Mouse (Mus musculus) neural tube, embryonic 15.5 days (tissue): ENCODE measurements at regions not wholly inside any gene's neighbourhood (a gene's known extent, or its start where the extent isn't known, plus 50 kb on each side); places are given as distances from the start of the nearest gene placed in this dataset.
"Not testable (repeated sequence)": the region's sequence is repeated elsewhere in the genome, so short reads cannot be mapped to it uniquely, and the experiment has no call there.

Experiments
- ATAC-seq: fragments of 200-750 bp; cut with Nextera tagmentation; 2 replicates; pipeline ENCODE4 v1.8.0; 2017; ENCODE audit warnings: mild to moderate bottlenecking, moderate TSS enrichment, moderate library complexity; ENCODE audit not compliant: low FRiP score
- H3K27ac ChIP-seq: fragments of 300-500 bp; sonication (generic); replicated peaks from 2 replicates; pipeline ENCODE4 v1.5.1; 2015; ENCODE audit warnings: mild to moderate bottlenecking, inconsistent platforms
- H3K27me3 ChIP-seq: fragments of 300-500 bp; sonication (generic); replicated peaks from 2 replicates; pipeline ENCODE4 v1.6.1; 2015; ENCODE audit warnings: inconsistent platforms
- H3K36me3 ChIP-seq: fragments of 300-500 bp; sonication (generic); 2 replicates; pipeline ENCODE4 v1.6.1; 2015; ENCODE audit warnings: inconsistent platforms
- H3K4me1 ChIP-seq: fragments of 300-500 bp; sonication (generic); 2 replicates; pipeline ENCODE4 v1.6.1; 2015; ENCODE audit warnings: inconsistent platforms
- H3K4me2 ChIP-seq: fragments of 300-500 bp; sonication (generic); 2 replicates; pipeline ENCODE4 v1.6.1; 2015; ENCODE audit warnings: inconsistent platforms, mild to moderate bottlenecking, moderate library complexity
- H3K4me3 ChIP-seq: fragments of 300-500 bp; sonication (generic); replicated peaks from 2 replicates; pipeline ENCODE4 v1.5.1; 2015; ENCODE audit warnings: mild to moderate bottlenecking, inconsistent platforms
- H3K9ac ChIP-seq: fragments of 300-500 bp; sonication (generic); replicated peaks from 2 replicates; pipeline ENCODE4 v1.6.1; 2015; ENCODE audit warnings: mild to moderate bottlenecking, inconsistent platforms
- H3K9me3 ChIP-seq: fragments of 300-500 bp; sonication (generic); replicated peaks from 2 replicates; pipeline ENCODE4 v1.6.1; 2016; ENCODE audit warnings: inconsistent platforms
- WGBS: fragments of 180-500 bp; shearing (Covaris S2); methylation state at CpG from one replicate; pipeline ENCODE4 v1.1.7; 2015; ENCODE audit warnings: mixed read lengths; 5-methylcytosine and 5-hydroxymethylcytosine counted together

DNA sequence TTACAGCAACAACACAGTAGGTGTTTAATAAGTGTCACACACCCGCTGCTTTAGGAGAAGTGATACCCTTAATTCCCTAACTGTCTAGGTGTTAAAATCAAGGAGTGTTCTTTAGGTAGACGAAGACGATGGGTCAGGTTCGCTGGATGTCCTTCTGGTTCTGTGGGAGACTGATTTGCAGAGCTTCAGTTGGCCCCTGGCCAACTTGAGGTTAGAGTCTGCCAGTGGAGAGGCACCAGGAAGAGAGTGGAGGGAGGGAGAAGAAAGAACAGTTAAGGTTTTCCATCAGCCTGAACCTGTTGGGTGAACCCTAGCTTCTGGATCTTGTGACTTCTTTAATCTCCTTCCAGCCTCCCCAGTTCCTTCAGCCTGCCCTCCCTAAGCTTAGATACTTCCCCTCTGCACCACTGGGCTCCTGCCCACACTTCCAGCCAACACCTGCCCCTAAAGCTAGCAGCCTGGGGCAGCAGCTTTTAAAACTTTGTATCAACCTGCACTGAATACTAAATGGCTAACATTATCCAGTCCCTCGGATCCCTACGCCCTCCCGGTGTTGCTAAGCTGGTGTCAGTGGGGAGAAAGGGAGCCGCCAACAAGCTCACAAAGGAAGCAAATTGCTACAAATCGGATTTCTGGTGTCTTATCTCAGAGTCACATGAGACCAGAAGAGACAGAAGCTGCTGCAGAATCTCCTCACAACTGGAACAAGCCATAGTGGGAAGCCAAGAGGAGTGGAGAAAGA is 62.1 kb upstream of the Adgrl1 start:
- H3K27ac ChIP-seq: no peak overlapping the region
- H3K4me3 ChIP-seq: no peak overlapping the region
- H3K4me1 ChIP-seq: no peaks in the 10 kb centered on the region
- H3K27me3 ChIP-seq: no peaks in the 10 kb centered on the region
- 61% methylated on average over 9 of the region's 9 CpGs for WGBS
- ATAC-seq: no peak
- no peaks in the 10 kb centered on the region for H3K36me3 ChIP-seq
- no peak overlapping the region for H3K4me2 ChIP-seq
- peaks cover 3% of the 10 kb centered on the region; the same call in 1 of the 2 replicates for H3K9me3 ChIP-seq
- no peak overlapping the region for H3K9ac ChIP-seq

DNA sequence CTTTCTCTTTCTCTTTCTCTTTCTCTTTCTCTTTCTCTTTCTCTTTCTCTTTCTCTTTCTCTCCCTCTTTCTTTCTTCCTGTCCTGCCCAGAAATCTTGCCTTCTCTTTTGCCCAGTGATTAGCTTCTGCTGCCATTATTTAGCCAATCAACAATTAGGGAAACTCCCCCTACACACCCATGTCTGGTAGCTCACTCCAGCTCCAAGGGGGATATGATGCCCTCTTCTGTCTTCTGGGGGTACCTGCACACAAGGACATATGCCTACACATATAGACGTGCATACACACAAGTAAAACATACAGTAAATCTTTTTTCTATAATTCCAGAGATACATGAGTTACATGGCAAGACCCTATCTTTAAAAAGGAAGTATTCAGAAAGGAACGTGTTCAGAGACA is 70.1 kb upstream of the Adgrl1 start:
- no peaks in the 10 kb centered on the region for H3K4me1 ChIP-seq
- no peak overlapping the region for H3K4me2 ChIP-seq
- WGBS: 80% methylated on average over 2 of the region's 2 CpGs
- ATAC-seq: no peak
- no peaks in the 10 kb centered on the region for H3K36me3 ChIP-seq
- no peaks in the 10 kb centered on the region for H3K27me3 ChIP-seq
- H3K9me3 ChIP-seq: no peaks in the 10 kb centered on the region; the same call in 1 of the 2 replicates
- no peak overlapping the region for H3K27ac ChIP-seq
- no peak overlapping the region for H3K4me3 ChIP-seq
- H3K9ac ChIP-seq: no peak overlapping the region

- H3K4me3 ChIP-seq: no peak overlapping the region
- no peak for ATAC-seq
- 82% methylated on average over 17 of the region's 17 CpGs for WGBS
These were observed 74.8 kb upstream of the Adgrl1 start for GRCm38 (mm10) chr8:83824925-83825680.

GRCm38 (mm10) chr8:83819086-83819485 is 78.0 kb upstream of the Adgre5 start:
- Histone ChIP-seq H3K4me2 (no peak overlapping the region), H3K9me3 (no peaks in the 10 kb centered on the region), H3K36me3 (no peaks in the 10 kb centered on the region), H3K4me3 (no peak overlapping the region), H3K27me3 (no peaks in the 10 kb centered on the region), H3K9ac (no peak overlapping the region), H3K27ac (no peak overlapping the region), H3K4me1 (peaks cover 5% of the 10 kb centered on the region; the same call in 1 of the 2 replicates)
- WGBS: 85% methylated on average over 4 of the region's 4 CpGs
- no peak for ATAC-seq

More at GRCm38 (mm10) chr8:83824925-83825680, 74.8 kb upstream of the Adgrl1 start:
- Histone ChIP-seq H3K9ac (no peak overlapping the region), H3K9me3 (no peaks in the 10 kb centered on the region; the same call in 1 of the 2 replicates), H3K4me2 (no peak overlapping the region), H3K27me3 (no peaks in the 10 kb centered on the region), H3K36me3 (no peaks in the 10 kb centered on the region), H3K4me1 (peaks cover 5% of the 10 kb centered on the region; the same call in 1 of the 2 replicates), H3K27ac (no peak overlapping the region)

DNA sequence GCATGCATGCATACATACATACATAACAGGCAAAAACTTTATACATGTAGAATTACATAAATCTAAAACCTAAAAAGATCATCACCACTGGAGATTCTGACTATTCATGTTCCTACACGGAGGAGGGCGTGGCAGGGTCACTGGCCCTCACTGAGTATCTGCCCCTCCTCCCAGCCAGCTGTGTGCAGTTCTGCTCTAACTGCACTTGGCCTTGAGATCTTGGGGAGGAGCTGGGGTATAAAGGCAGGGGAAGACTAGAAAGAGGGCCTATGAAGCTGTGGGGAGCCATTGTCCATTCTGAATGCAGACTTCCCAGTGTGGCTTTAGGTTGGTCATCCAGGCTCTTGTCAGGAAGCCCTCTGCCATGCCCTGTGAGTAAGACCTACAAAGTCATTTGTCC is 69.5 kb upstream of the Adgre5 start:
- ATAC-seq: no peak
- Histone ChIP-seq H3K9ac (no peak overlapping the region), H3K27ac (no peak overlapping the region), H3K4me2 (no peak overlapping the region), H3K4me3 (no peak overlapping the region), H3K4me1 (no peaks in the 10 kb centered on the region), H3K9me3 (no peaks in the 10 kb centered on the region), H3K27me3 (no peaks in the 10 kb centered on the region), H3K36me3 (no peaks in the 10 kb centered on the region)
- WGBS: 85% methylated on average over 2 of the region's 2 CpGs

- no peak for ATAC-seq
- Histone ChIP-seq H3K4me3 (no peak overlapping the region), H3K9me3 (no peaks in the 10 kb centered on the region), H3K4me1 (0 out of 2 replicates have a peak, but pooled peaks cover 2% of the 10 kb centered on the region), H3K4me2 (no peak overlapping the region), H3K27ac (no peak overlapping the region), H3K9ac (no peak overlapping the region), H3K36me3 (no peaks in the 10 kb centered on the region), H3K27me3 (no peaks in the 10 kb centered on the region)
- 75% methylated on average over 6 of the region's 6 CpGs for WGBS
These were observed 64.5 kb upstream of the Adgre5 start for GRCm38 (mm10) chr8:83805612-83806011.

DNA sequence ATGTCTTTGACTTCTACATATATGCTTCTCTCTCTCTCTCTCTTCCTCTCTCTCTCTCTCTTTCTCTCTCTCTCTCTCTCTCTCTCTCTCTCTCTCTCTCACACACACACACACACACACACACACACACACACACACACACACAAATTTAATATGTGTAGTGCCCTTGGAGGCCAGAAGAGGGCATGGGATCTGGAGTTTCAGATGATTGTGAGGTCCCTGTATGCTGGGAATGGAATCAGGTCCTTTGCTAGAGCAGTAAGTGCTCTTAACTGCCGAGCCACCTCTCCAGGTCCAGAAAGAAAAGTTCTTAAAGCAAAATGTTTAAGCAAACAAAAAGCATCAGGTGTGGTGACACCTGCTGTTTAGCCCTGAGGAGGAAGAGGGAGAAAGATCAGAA is 62.2 kb upstream of the Adgre5 start:
- not testable (repeated sequence) for H3K36me3 ChIP-seq, H3K4me3 ChIP-seq, H3K4me1 ChIP-seq, ATAC-seq, H3K4me2 ChIP-seq, H3K9ac ChIP-seq, H3K27me3 ChIP-seq, H3K9me3 ChIP-seq, H3K27ac ChIP-seq
- WGBS: 40% methylated on average over 1 of the region's 1 CpGs

GRCm38 (mm10) chr8:83802506-83802905 is 61.4 kb upstream of the Adgre5 start:
- no peak overlapping the region for H3K4me3 ChIP-seq
- no peaks in the 10 kb centered on the region for H3K27me3 ChIP-seq
- ATAC-seq: no peak
- H3K9ac ChIP-seq: no peak overlapping the region
- H3K36me3 ChIP-seq: no peaks in the 10 kb centered on the region
- no peak overlapping the region for H3K27ac ChIP-seq
- H3K9me3 ChIP-seq: no peaks in the 10 kb centered on the region
- 40% methylated on average over 3 of the region's 3 CpGs for WGBS
- 0 out of 2 replicates have a peak, but pooled peaks cover 2% of the 10 kb centered on the region for H3K4me1 ChIP-seq
- H3K4me2 ChIP-seq: no peak overlapping the region

GRCm38 (mm10) chr8:83799607-83799950 is 58.5 kb upstream of the Adgre5 start:
- WGBS: 78% methylated on average over 8 of the region's 8 CpGs
- no peaks in the 10 kb centered on the region for H3K27me3 ChIP-seq
- H3K9ac ChIP-seq: no peak overlapping the region
- H3K4me2 ChIP-seq: no peak overlapping the region
- 0 out of 2 replicates have a peak, but pooled peaks cover 2% of the 10 kb centered on the region for H3K4me1 ChIP-seq
- no peak for ATAC-seq
- no peak overlapping the region for H3K27ac ChIP-seq
- no peaks in the 10 kb centered on the region for H3K36me3 ChIP-seq
- no peak overlapping the region for H3K4me3 ChIP-seq
- H3K9me3 ChIP-seq: no peaks in the 10 kb centered on the region

- peaks cover 2% of the 10 kb centered on the region; the same call in 1 of the 2 replicates for H3K4me1 ChIP-seq
- H3K4me3 ChIP-seq: no peak overlapping the region
- WGBS: 80% methylated on average over 9 of the region's 9 CpGs
- H3K9ac ChIP-seq: no peak overlapping the region
- no peaks in the 10 kb centered on the region for H3K27me3 ChIP-seq
- H3K4me2 ChIP-seq: no peak overlapping the region
- no peaks in the 10 kb centered on the region for H3K9me3 ChIP-seq
- no peak overlapping the region for H3K27ac ChIP-seq
- no peaks in the 10 kb centered on the region for H3K36me3 ChIP-seq
- ATAC-seq: no peak
These were observed 57.9 kb upstream of the Adgre5 start for GRCm38 (mm10) chr8:83798881-83799606.

GRCm38 (mm10) chr8:83793491-83794238 is 52.5 kb upstream of the Adgre5 start:
- Histone ChIP-seq H3K27ac (peak overlapping the region; percentile 68), H3K9ac (no peak overlapping the region), H3K4me3 (no peak overlapping the region), H3K4me2 (peak overlapping the region; percentile 38), H3K27me3 (no peaks in the 10 kb centered on the region), H3K4me1 (peaks cover 16% of the 10 kb centered on the region), H3K9me3 (no peaks in the 10 kb centered on the region), H3K36me3 (no peaks in the 10 kb centered on the region)
- WGBS: 38% methylated on average over 16 of the region's 16 CpGs
- ATAC-seq: peak; percentile 83
